Mouse (Mus musculus): ENCODE results near the gene Aoah. TPM values are rescaled to one million over a fixed set of nuclear protein-coding genes. Genes with fewer than 3 reads are reported as not detected.
A peak's percentile ranks its signal among the peaks of the same experiment; 100 is the strongest.

Aoah gene
- total RNA-seq, 2 experiments from 2014 or later: 0.22 to 0.26 TPM

GRCm38 (mm10) chr13:20901634-20902135, 107.8 kb downstream of the Aoah start:
- no peak for DNase-seq (ENCODE audit: extremely low spot score in 1 of 2, low spot score in 2 of 2)
- intact Hi-C loops (cut with DNase I): no loop called here

GRCm38 (mm10) chr13:20904118-20904517, 110.2 kb downstream of the Aoah start:
- intact Hi-C loops (cut with DNase I): no loop called here
- DNase-seq (ENCODE audit: extremely low spot score in 1 of 2, low spot score in 2 of 2): no peak

- intact Hi-C loops (cut with DNase I): no loop called here
- no peak for DNase-seq (ENCODE audit: extremely low spot score in 1 of 2, low spot score in 2 of 2)
These were observed 111.3 kb downstream of the Aoah start for GRCm38 (mm10) chr13:20905195-20905594.

GRCm38 (mm10) chr13:20916698-20917511, 123.0 kb downstream of the Aoah start:
- intact Hi-C loops (cut with DNase I): no loop called here
- no peak for DNase-seq (ENCODE audit: extremely low spot score in 1 of 2, low spot score in 2 of 2)

GRCm38 (mm10) chr13:20920401-20920800, 126.5 kb downstream of the Aoah start:
- no peak for DNase-seq (ENCODE audit: extremely low spot score in 1 of 2, low spot score in 2 of 2)
- intact Hi-C loops (cut with DNase I): no loop called here

GRCm38 (mm10) chr13:20936016-20936415, 142.1 kb downstream of the Aoah start:
- intact Hi-C loops (cut with DNase I): loop anchor here (10.0 kb wide), 1 partner anchor 621 kb away; no protein-coding TSS in a partner anchor

GRCm38 (mm10) chr13:20937452-20937851, 143.5 kb downstream of the Aoah start:
- intact Hi-C loops (cut with DNase I): loop anchor here (10.0 kb wide), 1 partner anchor 623 kb away; no protein-coding TSS in a partner anchor
- peak in 1 of 2 experiments; percentile 43 for DNase-seq (ENCODE audit: extremely low spot score in 1 of 2, low spot score in 2 of 2)

More at GRCm38 (mm10) chr13:20936016-20936415, 142.1 kb downstream of the Aoah start:
- no peak for DNase-seq (ENCODE audit: extremely low spot score in 1 of 2, low spot score in 2 of 2)

- DNase-seq (ENCODE audit: extremely low spot score in 1 of 2, low spot score in 2 of 2): no peak
- intact Hi-C loops (cut with DNase I): loop anchor here (10.0 kb wide), 1 partner anchor 624 kb away; no protein-coding TSS in a partner anchor
These were observed 145.2 kb downstream of the Aoah start for GRCm38 (mm10) chr13:20939099-20939498.

- peak in 1 of 2 experiments; percentile 23 for DNase-seq (ENCODE audit: extremely low spot score in 1 of 2, low spot score in 2 of 2)
- intact Hi-C loops (cut with DNase I): no loop called here
These were observed 146.5 kb downstream of the Aoah start for GRCm38 (mm10) chr13:20940389-20940788.

GRCm38 (mm10) chr13:20941707-20942106, 147.8 kb downstream of the Aoah start:
- DNase-seq (ENCODE audit: extremely low spot score in 1 of 2, low spot score in 2 of 2): no peak
- intact Hi-C loops (cut with DNase I): no loop called here

GRCm38 (mm10) chr13:20963086-20963485, 169.2 kb downstream of the Aoah start:
- DNase-seq (ENCODE audit: extremely low spot score in 1 of 2, low spot score in 2 of 2): no peak
- intact Hi-C loops (cut with DNase I): no loop called here

GRCm38 (mm10) chr13:20981234-20982230, 187.6 kb downstream of the Aoah start:
- intact Hi-C loops (cut with DNase I): no loop called here
- DNase-seq (ENCODE audit: extremely low spot score in 1 of 2, low spot score in 2 of 2): no peak

GRCm38 (mm10) chr13:20985510-20985909, 191.6 kb downstream of the Aoah start:
- intact Hi-C loops (cut with DNase I): no loop called here
- no peak for DNase-seq (ENCODE audit: extremely low spot score in 1 of 2, low spot score in 2 of 2)

- intact Hi-C loops (cut with DNase I): no loop called here
- no peak for DNase-seq (ENCODE audit: extremely low spot score in 1 of 2, low spot score in 2 of 2)
These were observed 192.0 kb downstream of the Aoah start for GRCm38 (mm10) chr13:20985961-20986360.

- intact Hi-C loops (cut with DNase I): no loop called here
- no peak for DNase-seq (ENCODE audit: extremely low spot score in 1 of 2, low spot score in 2 of 2)
These were observed 211.3 kb downstream of the Aoah start for GRCm38 (mm10) chr13:21005238-21005637.

- no peak for DNase-seq (ENCODE audit: extremely low spot score in 1 of 2, low spot score in 2 of 2)
- intact Hi-C loops (cut with DNase I): no loop called here
These were observed 211.9 kb downstream of the Aoah start for GRCm38 (mm10) chr13:21005642-21006320.

GRCm38 (mm10) chr13:21006321-21006653, 212.4 kb downstream of the Aoah start:
- no peak for DNase-seq (ENCODE audit: extremely low spot score in 1 of 2, low spot score in 2 of 2)
- intact Hi-C loops (cut with DNase I): no loop called here

GRCm38 (mm10) chr13:21013659-21014058, 219.7 kb downstream of the Aoah start:
- DNase-seq (ENCODE audit: extremely low spot score in 1 of 2, low spot score in 2 of 2): no peak
- intact Hi-C loops (cut with DNase I): no loop called here

- DNase-seq (ENCODE audit: extremely low spot score in 1 of 2, low spot score in 2 of 2): no peak
- intact Hi-C loops (cut with DNase I): no loop called here
These were observed 230.9 kb downstream of the Aoah start for GRCm38 (mm10) chr13:21024831-21025230.
